Mouse (Mus musculus) MN1 (cell line): ENCODE results near the gene Gm10720.
A peak's percentile ranks its signal among the peaks of the same experiment; 100 is the strongest.
"Not testable (repeated sequence)": the region's sequence is repeated elsewhere in the genome, so short reads cannot be mapped to it uniquely, and the experiment has no call there.

ENCODE experiments used
- DNase-seq: peaks from one replicate; pipeline ENCODE4 v3.0.0-alpha.2; 2016; ENCODE audit warnings: low spot score

The Gm10720 gene

DNA sequence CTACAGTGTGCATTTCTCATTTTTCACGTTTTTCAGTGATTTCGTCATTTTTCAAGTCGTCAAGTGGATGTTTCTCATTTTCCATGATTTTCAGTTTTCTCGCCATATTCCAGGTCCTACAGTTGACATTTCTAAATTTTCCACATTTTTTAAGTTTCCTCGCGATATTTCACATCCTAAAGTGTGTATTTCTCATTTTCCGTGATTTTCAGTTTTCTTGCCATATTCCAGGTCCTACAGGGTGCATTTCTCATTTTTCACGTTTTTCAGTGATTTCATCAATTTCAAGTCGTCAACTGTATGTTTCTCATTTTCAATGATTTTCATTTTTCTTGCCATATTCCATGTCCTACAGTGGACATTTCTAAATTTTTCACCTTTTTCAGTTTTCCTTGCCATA, at the start of gene Gm10720:
Gene Gm10720, plus strand, starts transcription at position 301 of the 400 bp plus-strand sequence.
- DNase-seq: not testable (repeated sequence)

DNA sequence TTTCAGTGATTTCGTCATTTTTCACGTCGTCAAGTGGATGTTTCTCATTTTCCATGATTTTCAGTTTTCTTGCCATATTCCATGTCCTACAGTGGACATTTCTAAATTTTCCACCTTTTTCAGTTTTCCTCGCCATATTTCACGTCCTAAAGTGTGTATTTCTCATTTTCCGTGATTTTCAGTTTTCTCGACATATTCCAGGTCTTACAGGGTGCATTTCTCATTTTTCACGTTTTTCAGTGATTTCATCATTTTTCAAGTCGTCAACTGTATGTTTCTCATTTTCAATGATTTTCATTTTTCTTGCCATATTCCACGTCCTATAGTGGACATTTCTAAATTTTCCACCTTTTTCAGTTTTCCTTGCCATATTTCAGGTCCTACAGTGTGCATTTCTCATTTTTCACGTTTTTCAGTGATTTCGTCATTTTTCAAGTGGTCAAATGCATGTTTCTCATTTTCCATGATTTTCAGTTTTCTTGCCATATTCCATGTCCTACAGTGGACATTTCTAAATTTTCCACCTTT, 14.9 kb upstream of the Gm10720 start, which contains the start of gene Gm10722:
Gene Gm10722, plus strand, starts transcription at position 478 of the 528 bp plus-strand sequence.
- peak; percentile 60 for DNase-seq

DNA sequence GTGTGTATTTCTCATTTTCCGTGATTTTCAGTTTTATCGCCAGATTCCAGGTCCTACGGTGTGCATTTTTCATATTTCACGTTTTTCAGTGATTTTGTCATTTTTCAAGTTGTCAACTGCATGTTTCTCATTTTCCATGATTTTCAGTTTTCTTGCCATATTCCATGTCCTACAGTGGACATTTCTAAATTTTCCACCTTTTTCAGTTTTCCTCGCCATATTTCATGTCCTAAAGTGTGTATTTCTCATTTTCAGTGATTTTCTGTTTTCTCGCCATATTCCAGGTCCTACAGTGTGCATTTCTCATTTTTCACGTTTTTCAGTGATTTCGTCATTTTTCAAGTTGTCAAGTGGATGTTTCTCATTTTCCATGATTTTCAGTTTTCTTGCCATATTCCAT, 14.4 kb upstream of the Gm10720 start:
- DNase-seq: not testable (repeated sequence)

DNA sequence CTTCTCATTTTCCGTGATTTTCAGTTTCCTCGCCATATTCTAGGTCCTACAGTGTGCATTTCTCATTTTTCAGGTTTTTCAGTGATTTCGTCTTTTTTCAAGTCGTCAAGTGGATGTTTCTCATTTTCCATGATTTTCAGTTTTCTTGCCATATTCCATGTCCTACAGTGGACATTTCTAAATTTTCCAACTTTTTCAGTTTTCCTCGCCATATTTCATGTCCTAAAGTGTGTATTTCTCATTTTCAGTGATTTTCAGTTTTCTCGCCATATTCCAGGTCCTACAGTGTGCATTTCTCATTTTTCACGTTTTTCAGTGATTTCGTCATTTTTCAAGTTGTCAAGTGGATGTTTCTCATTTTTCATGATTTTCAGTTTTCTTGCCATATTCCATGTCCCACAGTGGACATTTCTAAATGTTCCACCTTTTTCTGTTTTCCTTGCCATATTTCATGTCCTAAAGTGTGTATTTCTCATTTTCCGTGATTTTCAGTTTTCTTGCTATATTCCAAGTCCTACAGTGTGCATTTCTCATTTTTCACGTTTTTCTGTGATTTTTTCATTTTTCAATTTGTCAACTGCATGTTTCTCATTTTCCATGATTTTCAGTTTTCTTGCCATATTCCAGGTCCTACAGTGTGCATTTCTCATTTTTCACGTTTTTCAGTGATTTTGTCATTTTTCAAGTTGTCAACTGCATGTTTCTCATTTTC, 13.3 kb upstream of the Gm10720 start:
- DNase-seq: peak; percentile 55

DNA sequence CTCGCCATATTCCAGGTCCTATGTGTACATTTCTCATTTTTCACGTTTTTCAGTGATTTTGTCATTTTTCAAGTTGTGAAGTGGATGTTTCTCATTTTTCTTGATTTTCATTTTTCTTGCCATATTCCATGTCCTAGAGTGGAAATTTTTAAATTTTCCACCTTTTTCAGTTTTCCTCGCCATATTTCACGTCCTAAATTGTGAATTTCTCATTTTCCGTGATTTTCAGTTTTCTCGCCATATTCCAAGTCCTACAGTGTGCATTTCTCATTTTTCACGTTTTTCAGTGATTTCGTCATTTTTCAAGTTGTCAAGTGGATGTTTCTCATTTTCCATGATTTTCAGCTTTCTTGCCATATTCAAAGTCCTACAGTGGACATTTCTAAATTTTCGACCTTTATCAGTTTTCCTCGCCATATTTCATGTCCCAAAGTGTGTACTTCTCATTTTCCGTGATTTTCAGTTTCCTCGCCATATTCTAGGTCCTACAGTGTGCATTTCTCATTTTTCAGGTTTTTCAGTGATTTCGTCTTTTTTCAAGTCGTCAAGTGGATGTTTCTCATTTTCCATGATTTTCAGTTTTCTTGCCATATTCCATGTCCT, 12.6 kb upstream of the Gm10720 start, which contains the start of gene Gm11168:
Gene Gm11168, plus strand, starts transcription at position 553 of the 603 bp plus-strand sequence.
- not testable (repeated sequence) for DNase-seq

DNA sequence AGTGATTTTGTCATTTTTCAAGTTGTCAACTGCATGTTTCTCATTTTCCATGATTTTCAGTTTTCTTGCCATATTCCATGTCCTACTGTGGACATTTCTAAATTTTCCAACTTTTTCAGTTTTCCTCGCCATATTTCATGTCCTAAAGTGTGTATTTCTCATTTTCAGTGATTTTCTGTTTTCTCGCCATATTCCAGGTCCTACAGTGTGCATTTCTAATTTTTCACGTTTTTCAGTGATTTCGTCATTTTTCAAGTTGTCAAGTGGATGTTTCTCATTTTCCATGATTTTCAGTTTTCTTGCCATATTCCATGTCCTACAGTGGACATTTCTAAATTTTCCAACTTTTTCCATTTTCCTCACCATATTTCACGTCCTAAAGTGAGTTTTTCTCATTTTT, 9.3 kb upstream of the Gm10720 start:
- not testable (repeated sequence) for DNase-seq

DNA sequence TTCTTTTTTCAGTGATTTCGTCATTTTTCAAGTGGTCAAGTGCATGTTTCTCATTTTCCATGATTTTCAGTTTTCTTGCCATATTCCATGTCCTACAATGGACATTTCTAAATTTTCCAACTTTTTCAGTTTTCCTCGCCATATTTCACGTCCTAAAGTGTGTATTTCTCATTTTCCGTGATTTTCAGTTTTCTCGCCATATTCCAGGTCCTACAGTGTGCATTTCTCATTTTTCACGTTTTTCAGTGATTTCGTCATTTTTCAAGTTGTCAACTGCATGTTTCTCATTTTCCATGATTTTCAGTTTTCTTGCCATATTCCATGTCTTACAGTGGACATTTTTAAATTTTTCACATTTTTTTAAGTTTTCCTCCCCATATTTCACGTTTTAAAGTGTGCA, 8.8 kb upstream of the Gm10720 start:
- DNase-seq: not testable (repeated sequence)

DNA sequence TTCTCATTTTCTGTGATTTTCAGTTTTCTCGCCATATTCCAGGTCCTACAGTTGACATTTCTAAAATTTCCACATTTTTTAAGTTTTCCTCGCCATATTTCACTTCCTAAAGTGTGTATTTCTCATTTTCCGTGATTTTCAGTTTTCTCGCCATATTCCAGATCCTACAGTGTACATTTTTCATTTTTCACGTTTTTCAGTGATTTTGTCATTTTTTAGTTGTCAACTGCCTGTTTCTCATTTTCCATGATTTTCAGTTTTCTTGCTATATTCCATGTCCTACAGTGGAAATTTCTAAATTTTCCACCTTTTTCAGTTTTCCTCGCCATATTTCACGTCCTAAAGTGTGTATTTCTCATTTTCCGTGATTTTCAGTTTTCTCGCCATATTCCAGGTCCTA, 8.2 kb upstream of the Gm10720 start:
- DNase-seq: peak; percentile 33

DNA sequence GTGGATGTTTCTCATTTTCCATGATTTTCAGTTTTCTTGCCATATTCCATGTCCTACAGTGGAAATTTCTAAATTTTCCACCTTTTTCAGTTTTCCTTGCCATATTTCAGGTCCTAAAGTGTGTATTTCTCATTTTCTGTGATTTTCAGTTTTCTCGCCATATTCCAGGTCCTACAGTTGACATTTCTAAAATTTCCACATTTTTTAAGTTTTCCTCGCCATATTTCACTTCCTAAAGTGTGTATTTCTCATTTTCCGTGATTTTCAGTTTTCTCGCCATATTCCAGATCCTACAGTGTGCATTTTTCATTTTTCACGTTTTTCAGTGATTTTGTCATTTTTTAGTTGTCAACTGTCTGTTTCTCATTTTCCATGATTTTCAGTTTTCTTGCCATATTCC, 6.1 kb upstream of the Gm10720 start:
- not testable (repeated sequence) for DNase-seq

DNA sequence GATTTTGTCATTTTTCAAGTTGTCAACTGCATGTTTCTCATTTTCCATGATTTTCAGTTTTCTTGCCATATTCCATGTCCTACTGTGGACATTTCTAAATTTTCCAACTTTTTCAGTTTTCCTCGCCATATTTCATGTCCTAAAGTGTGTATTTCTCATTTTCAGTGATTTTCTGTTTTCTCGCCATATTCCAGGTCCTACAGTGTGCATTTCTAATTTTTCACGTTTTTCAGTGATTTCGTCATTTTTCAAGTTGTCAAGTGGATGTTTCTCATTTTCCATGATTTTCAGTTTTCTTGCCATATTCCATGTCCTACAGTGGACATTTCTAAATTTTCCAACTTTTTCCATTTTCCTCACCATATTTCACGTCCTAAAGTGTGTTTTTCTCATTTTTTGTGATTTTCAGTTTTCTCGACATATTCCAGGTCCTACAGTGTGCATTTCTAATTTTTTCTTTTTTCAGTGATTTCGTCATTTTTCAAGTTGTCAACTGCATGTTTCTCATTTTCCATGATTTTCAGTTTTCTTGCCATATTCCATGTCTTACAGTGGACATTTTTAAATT, 3.3 kb upstream of the Gm10720 start:
- not testable (repeated sequence) for DNase-seq

DNA sequence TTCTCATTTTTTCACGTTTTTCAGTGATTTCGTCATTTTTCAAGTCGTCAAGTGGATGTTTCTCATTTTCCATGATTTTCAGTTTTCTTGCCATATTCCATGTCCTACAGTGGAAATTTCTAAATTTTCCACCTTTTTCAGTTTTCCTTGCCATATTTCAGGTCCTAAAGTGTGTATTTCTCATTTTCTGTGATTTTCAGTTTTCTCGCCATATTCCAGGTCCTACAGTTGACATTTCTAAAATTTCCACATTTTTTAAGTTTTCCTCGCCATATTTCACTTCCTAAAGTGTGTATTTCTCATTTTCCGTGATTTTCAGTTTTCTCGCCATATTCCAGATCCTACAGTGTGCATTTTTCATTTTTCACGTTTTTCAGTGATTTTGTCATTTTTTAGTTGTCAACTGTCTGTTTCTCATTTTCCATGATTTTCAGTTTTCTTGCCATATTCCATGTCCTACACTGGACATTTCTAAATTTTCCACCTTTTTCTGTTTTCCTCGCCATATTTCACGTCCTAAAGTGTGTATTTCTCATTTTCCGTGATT, 2.6 kb upstream of the Gm10720 start, which contains the start of gene Gm10721:
Gene Gm10721, plus strand, starts transcription at position 408 of the 547 bp plus-strand sequence.
- not testable (repeated sequence) for DNase-seq

DNA sequence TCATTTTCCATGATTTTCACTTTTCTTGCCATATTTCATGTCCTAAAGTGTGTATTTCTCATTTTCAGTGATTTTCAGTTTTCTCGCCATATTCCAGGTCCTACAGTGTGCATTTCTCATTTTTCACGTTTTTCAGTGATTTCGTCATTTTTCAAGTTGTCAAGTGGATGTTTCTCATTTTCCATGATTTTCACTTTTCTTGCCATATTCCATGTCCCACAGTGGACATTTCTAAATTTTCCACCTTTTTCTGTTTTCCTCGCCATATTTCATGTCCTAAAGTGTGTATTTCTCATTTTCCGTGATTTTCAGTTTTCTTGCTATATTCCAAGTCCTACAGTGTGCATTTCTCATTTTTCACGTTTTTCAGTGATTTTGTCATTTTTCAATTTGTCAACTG, 442 bp downstream of the Gm10720 start:
- not testable (repeated sequence) for DNase-seq

DNA sequence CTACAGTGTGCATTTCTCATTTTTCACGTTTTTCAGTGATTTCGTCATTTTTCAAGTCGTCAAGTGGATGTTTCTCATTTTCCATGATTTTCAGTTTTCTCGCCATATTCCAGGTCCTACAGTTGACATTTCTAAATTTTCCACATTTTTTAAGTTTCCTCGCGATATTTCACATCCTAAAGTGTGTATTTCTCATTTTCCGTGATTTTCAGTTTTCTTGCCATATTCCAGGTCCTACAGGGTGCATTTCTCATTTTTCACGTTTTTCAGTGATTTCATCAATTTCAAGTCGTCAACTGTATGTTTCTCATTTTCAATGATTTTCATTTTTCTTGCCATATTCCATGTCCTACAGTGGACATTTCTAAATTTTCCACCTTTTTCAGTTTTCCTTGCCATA, 1.7 kb downstream of the Gm10720 start, which contains the start of gene Gm10719:
Gene Gm10719, plus strand, starts transcription at position 301 of the 400 bp plus-strand sequence.
- not testable (repeated sequence) for DNase-seq

DNA sequence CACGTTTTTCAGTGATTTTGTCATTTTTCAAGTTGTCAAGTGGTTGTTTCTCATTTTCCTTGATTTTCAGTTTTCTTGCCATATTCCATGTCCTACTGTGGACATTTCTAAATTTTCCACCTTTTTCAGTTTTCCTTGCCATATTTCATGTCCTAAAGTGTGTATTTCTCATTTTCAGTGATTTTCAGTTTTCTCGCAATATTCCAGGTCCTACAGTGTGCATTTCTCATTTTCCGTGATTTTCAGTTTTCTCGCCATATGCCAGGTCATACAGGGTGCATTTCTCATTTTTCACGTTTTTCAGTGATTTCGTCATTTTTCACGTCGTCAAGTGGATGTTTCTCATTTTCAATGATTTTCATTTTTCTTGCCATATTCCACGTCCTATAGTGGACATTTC, 3.5 kb downstream of the Gm10720 start:
- not testable (repeated sequence) for DNase-seq

DNA sequence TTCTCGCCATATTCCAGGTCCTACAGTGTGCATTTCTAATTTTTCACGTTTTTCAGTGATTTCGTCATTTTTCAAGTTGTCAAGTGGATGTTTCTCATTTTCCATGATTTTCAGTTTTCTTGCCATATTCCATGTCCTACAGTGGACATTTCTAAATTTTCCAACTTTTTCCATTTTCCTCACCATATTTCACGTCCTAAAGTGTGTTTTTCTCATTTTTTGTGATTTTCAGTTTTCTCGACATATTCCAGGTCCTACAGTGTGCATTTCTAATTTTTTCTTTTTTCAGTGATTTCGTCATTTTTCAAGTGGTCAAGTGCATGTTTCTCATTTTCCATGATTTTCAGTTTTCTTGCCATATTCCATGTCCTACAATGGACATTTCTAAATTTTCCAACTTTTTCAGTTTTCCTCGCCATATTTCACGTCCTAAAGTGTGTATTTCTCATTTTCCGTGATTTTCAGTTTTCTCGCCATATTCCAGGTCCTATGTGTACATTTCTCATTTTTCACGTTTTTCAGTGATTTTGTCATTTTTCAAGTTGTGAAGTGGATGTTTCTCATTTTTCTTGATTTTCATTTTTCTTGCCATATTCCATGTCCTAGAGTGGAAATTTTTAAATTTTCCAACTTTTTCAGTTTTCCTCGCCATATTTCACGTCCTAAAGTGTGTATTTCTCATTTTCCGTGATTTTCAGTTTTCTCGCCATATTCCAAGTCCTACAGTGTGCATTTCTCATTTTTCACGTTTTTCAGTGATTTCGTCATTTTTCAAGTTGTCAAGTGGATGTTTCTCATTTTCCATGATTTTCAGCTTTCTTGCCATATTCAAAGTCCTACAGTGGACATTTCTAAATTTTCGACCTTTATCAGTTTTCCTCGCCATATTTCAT, 4.6 kb downstream of the Gm10720 start:
- not testable (repeated sequence) for DNase-seq

DNA sequence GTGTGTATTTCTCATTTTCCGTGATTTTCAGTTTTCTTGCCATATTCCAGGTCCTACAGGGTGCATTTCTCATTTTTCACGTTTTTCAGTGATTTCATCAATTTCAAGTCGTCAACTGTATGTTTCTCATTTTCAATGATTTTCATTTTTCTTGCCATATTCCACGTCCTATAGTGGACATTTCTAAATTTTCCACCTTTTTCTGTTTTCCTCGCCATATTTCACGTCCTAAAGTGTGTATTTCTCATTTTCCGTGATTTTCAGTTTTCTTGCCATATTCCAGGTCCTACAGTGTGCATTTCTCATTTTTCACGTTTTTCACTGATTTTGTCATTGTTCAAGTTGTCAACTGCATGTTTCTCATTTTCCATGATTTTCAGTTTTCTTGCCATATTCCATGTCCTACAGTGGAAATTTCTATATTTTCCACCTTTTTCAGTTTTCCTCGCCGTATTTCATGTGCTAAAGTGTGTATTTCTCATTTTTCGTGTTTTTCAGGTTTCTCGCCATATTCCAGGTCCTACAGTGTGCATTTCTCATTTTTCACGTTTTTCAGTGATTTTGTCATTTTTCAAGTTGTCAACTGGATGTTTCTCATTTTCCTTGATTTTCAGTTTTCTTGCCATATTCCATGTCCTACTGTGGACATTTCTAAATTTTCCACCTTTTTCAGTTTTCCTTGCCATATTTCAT, 7.0 kb downstream of the Gm10720 start:
- peak; percentile 37 for DNase-seq

DNA sequence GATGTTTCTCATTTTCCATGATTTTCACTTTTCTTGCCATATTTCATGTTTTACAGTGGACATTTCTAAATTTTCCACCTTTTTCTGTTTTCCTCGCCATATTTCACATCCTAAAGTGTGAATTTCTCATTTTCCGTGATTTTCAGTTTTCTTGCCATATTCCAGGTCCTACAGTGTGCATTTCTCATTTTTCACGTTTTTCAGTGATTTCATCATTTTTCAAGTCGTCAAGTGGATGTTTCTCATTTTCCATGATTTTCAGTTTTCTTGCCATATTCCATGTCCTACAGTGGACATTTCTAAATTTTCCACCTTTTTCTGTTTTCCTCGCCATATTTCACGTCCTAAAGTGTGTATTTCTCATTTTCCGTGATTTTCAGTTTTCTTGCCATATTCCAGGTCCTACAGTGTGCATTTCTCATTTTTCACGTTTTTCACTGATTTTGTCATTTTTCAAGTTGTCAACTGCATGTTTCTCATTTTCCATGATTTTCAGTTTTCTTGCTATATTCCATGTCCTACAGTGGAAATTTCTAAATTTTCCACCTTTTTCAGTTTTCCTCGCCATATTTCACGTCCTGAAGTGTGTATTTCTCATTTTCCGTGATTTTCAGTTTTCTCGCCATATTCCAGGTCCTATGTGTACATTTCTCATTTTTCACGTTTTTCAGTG, 8.0 kb downstream of the Gm10720 start, which contains the start of gene Gm10718:
Gene Gm10718, plus strand, starts transcription at position 236 of the 673 bp plus-strand sequence.
- DNase-seq: not testable (repeated sequence)

DNA sequence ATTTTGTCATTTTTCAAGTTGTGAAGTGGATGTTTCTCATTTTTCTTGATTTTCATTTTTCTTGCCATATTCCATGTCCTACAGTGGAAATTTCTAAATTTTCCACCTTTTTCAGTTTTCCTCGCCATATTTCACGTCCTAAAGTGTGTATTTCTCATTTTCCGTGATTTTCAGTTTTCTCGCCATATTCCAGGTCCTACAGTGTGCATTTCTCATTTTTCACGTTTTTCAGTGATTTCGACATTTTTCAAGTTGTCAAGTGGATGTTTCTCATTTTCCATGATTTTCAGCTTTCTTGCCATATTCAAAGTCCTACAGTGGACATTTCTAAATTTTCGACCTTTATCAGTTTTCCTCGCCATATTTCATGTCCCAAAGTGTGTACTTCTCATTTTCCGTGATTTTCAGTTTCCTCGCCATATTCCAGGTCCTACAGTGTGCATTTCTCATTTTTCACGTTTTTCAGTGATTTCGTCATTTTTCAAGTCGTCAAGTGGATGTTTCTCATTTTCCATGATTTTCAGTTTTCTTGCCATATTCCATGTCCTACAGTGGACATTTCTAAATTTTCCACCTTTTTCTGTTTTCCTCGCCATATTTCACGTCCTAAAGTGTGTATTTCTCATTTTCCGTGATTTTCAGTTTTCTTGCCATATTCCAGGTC, 8.7 kb downstream of the Gm10720 start:
- not testable (repeated sequence) for DNase-seq

DNA sequence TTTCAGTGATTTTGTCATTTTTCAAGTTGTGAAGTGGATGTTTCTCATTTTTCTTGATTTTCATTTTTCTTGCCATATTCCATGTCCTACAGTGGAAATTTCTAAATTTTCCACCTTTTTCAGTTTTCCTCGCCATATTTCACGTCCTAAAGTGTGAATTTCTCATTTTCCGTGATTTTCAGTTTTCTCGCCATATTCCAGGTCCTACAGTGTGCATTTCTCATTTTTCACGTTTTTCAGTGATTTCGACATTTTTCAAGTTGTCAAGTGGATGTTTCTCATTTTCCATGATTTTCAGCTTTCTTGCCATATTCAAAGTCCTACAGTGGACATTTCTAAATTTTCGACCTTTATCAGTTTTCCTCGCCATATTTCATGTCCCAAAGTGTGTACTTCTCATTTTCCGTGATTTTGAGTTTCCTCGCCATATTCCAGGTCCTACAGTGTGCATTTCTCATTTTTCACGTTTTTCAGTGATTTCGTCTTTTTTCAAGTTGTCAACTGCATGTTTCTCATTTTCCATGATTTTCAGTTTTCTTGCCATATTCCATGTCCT, 9.5 kb downstream of the Gm10720 start, which contains the start of gene Gm10717:
Gene Gm10717, plus strand, starts transcription at position 506 of the 556 bp plus-strand sequence.
- not testable (repeated sequence) for DNase-seq
